Mouse (Mus musculus) midbrain, embryonic 14.5 days (tissue): Measurements from ENCODE around the gene Ube4b. TPM values are rescaled to one million over a fixed set of nuclear protein-coding genes. Genes with fewer than 3 reads are reported as not detected.
"Not testable (repeated sequence)": the region's sequence is repeated elsewhere in the genome, so short reads cannot be mapped to it uniquely, and the experiment has no call there.

Source experiments
- ATAC-seq: fragments of 200-750 bp; cut with Nextera tagmentation; 2 replicates; pipeline ENCODE4 v1.8.0; 2017; ENCODE audit warnings: moderate number of reproducible peaks, moderate library complexity; ENCODE audit not compliant: low FRiP score, low TSS enrichment
- DNase-seq: peaks from one replicate; pipeline ENCODE4 v3.0.0-alpha.2; 2015
- H3K27ac ChIP-seq: fragments of 300-500 bp; sonication (generic); replicated peaks from 2 replicates; pipeline ENCODE4 v1.5.1; 2014; ENCODE audit warnings: mild to moderate bottlenecking, low read depth, low read length, moderate library complexity
- H3K27me3 ChIP-seq: fragments of 300-500 bp; sonication (generic); 2 replicates; pipeline ENCODE4 v1.6.1; 2014; ENCODE audit warnings: low read length, control low read depth, mixed read lengths; ENCODE audit not compliant: control insufficient read depth, insufficient read depth
- H3K36me3 ChIP-seq: fragments of 300-500 bp; sonication (generic); 2 replicates; pipeline ENCODE4 v1.6.1; 2014; ENCODE audit warnings: low read length, control low read depth; ENCODE audit not compliant: control insufficient read depth, insufficient read depth
- H3K4me1 ChIP-seq: fragments of 300-500 bp; sonication (generic); 2 replicates; pipeline ENCODE4 v1.6.1; 2014; ENCODE audit warnings: mild to moderate bottlenecking, antibody characterized with exemption, low read length, control low read depth; ENCODE audit not compliant: control insufficient read depth, insufficient read depth
- H3K4me2 ChIP-seq: fragments of 300-500 bp; sonication (generic); 2 replicates; pipeline ENCODE4 v1.6.1; 2014; ENCODE audit warnings: mild to moderate bottlenecking, low read length, moderate library complexity
- H3K4me3 ChIP-seq: fragments of 300-500 bp; sonication (generic); replicated peaks from 2 replicates; pipeline ENCODE4 v1.5.1; 2014; ENCODE audit warnings: low read depth, low read length
- H3K9ac ChIP-seq: fragments of 300-500 bp; sonication (generic); replicated peaks from 2 replicates; pipeline ENCODE4 v1.6.1; 2014; ENCODE audit warnings: mild to moderate bottlenecking, low read length, moderate library complexity
- H3K9me3 ChIP-seq: fragments of 300-500 bp; sonication (generic); 2 replicates; pipeline ENCODE4 v1.6.1; 2016; ENCODE audit warnings: low read length, control low read depth, mixed read lengths; ENCODE audit not compliant: control insufficient read depth
- WGBS: fragments of 180-500 bp; shearing (Covaris S2); extraction: QIAGEN DNeasy Blood & Tissue Kit; methylation state at CpG from one replicate; pipeline ENCODE4 v1.1.7; 2014; 5-methylcytosine and 5-hydroxymethylcytosine counted together
- polyA plus RNA-seq: library from polyadenylated mRNA; unstranded; fragments of >200 nt; fragmentation: Nextera tagmentation; extraction: Ambion mirVana; gene quantifications from 2 replicates; pipeline ENCODE4 v1.2.1, GENCODE M21; 2014

Ube4b gene
- polyA plus RNA-seq, 1 experiment from 2014 or later, result 56.8 TPM

DNA sequence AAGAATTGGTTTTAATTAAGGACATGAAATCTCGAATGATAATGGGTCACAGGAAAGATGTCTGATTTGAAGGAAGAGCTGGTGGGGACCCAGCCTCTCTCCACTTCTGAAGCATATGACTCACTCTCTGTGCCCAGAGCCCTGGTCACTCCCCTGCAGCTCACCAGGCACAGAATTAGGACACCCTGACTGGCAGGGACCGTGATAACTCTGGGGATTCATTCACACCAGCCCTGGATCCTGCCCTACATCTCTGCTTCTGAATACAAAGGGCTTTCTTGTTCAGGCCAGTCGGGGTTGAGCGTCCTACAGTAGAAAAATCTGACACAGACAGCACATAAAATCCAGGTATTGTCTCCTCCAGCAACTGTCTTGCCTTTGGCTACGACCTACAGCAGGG is 32.0 kb upstream of the Ube4b start:
- no peak overlapping the region for H3K4me3 ChIP-seq
- H3K9me3 ChIP-seq, result no peaks in the 10 kb centered on the region
- DNase-seq, result no peak
- ATAC-seq, result no peak
- no peak overlapping the region for H3K4me2 ChIP-seq
- 71% methylated on average over 5 of the region's 5 CpGs for WGBS
- no peaks in the 10 kb centered on the region for H3K36me3 ChIP-seq
- no peaks in the 10 kb centered on the region for H3K27me3 ChIP-seq
- H3K9ac ChIP-seq, result no peak overlapping the region
- no peak overlapping the region for H3K27ac ChIP-seq
- H3K4me1 ChIP-seq, result no peaks in the 10 kb centered on the region

DNA sequence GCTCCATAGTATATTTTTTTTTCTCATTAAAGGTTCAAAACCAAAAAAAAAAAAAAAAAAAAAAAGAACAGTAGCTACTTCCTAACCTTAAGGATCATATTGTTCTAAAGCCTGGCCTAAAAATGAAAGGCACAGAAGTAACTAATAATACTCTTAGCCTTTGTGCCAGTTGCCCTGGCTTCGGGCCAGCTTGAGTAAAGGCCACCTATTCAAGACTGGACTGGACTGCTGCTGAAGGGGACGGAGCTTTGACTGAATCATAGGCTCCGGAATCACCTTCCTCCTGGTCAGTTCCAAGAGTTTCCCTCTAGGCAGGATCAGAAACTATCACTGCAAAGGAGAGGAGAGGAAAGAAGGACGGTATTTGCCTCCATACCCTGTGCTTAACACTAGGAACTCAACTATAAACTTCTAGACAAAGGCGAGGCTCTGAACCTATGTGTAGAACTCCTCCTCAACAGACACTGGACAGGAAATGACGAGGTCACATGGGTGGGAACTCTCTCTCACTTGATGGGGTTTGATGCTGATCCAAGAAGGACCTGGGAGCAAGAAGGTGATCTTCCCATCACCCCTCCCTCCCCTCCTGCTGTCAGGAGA is 31.4 kb upstream of the Ube4b start:
- DNase-seq (no peak), ATAC-seq (no peak)
- 83% methylated on average over 6 of the region's 6 CpGs for WGBS
- no peak overlapping the region for H3K4me2 ChIP-seq
- H3K9ac ChIP-seq, result no peak overlapping the region
- H3K4me1 ChIP-seq, result no peaks in the 10 kb centered on the region
- H3K9me3 ChIP-seq, result no peaks in the 10 kb centered on the region
- no peaks in the 10 kb centered on the region for H3K27me3 ChIP-seq
- no peak overlapping the region for H3K4me3 ChIP-seq
- no peaks in the 10 kb centered on the region for H3K36me3 ChIP-seq
- no peak overlapping the region for H3K27ac ChIP-seq

- H3K27ac ChIP-seq, ATAC-seq, H3K4me2 ChIP-seq, H3K4me1 ChIP-seq, DNase-seq, H3K9ac ChIP-seq, H3K27me3 ChIP-seq, H3K9me3 ChIP-seq, H3K4me3 ChIP-seq, H3K36me3 ChIP-seq: not testable (repeated sequence)
- 89% methylated on average over 26 of the region's 27 CpGs for WGBS
These were observed 30.6 kb upstream of the Ube4b start for GRCm38 (mm10) chr4:149457163-149457562.

DNA sequence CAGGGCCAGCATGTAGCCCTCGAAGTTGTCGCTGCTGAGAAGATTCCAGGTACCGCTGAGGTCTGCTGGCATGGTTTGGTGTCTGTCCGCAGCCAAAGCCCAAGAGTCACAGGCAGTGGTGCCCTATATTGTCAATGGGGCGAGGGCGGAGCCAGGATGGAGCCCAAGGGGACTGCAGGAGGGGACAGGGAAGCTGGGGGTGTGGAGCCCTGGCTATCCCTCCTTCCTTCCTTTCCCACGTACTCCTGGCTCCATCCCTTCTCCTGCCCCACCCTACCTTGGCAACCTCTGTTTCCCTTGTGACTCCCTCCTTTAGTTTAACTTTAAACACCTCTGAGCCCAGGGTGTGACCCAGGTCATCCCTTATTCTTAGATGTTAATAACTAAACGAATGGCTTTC is 28.3 kb upstream of the Ube4b start, which contains the start of gene Rbp7:
TSS of gene Rbp7 (minus strand) at position 100 of the 400 bp plus-strand sequence.
- H3K4me1 ChIP-seq, result no peaks in the 10 kb centered on the region
- no peaks in the 10 kb centered on the region for H3K36me3 ChIP-seq
- 64% methylated on average over 8 of the region's 8 CpGs for WGBS
- no peak within 1 kb of the TSS for H3K4me2 ChIP-seq
- H3K4me3 ChIP-seq, result no peak within 1 kb of the TSS
- no peak within 1 kb of the TSS for H3K27ac ChIP-seq
- no peaks in the 10 kb centered on the region for H3K27me3 ChIP-seq
- ATAC-seq, result no peak
- DNase-seq, result no peak
- H3K9ac ChIP-seq, result no peak within 1 kb of the TSS
- no peaks in the 10 kb centered on the region for H3K9me3 ChIP-seq

DNA sequence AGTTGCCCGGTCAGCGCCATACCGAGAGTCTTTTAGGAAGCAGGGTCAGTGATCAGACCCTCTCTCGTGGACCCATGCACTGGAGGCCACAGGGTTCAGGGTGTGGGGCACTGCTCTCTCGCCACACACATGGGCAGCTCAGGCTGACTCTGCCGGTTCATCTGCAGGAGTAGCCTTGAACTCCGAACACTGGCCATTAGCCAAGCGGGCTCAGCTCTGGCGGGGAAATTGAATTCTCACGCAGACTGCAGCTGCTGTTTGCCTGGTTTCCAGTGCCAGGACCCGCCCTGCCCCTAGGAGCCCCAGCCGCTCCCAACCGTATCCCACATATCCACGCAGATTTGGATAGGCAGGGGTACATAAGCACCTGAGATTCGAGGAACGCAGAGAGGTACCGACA is 27.7 kb upstream of the Ube4b start:
- Histone ChIP-seq H3K9ac (no peak overlapping the region), H3K27ac (no peak overlapping the region), H3K4me1 (no peaks in the 10 kb centered on the region), H3K27me3 (no peaks in the 10 kb centered on the region), H3K36me3 (no peaks in the 10 kb centered on the region), H3K4me3 (no peak overlapping the region), H3K9me3 (no peaks in the 10 kb centered on the region), H3K4me2 (no peak overlapping the region)
- WGBS, result 87% methylated on average over 17 of the region's 17 CpGs
- DNase-seq (no peak), ATAC-seq (no peak)

DNA sequence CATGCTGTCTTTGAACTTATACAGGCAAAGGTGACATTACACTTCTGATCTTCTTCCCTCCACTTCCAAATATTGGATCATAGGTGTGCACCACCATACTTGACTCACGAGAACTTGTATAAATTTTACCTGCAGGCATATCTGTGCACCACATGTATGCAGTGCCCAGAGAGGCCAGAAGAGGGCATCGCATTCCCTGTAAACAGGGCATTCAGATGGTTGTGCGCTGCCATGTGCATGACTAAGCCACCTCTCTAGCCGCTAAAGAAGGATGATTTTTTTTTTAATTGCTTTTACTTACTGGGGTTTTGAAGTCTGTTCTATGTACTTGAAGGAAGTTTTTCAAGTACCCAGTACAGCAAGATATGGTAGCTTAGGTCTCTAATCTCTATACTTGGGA is 27.1 kb upstream of the Ube4b start:
- no peaks in the 10 kb centered on the region for H3K9me3 ChIP-seq
- WGBS, result 89% methylated on average over 4 of the region's 4 CpGs
- H3K4me1 ChIP-seq, result no peaks in the 10 kb centered on the region
- no peak overlapping the region for H3K4me2 ChIP-seq
- DNase-seq (peak; percentile 23), ATAC-seq (no peak)
- H3K27ac ChIP-seq, result no peak overlapping the region
- H3K36me3 ChIP-seq, result no peaks in the 10 kb centered on the region
- no peaks in the 10 kb centered on the region for H3K27me3 ChIP-seq
- no peak overlapping the region for H3K4me3 ChIP-seq
- no peak overlapping the region for H3K9ac ChIP-seq

GRCm38 (mm10) chr4:149450636-149451035 is 24.1 kb upstream of the Ube4b start:
- Histone ChIP-seq H3K27ac (no peak overlapping the region), H3K9ac (no peak overlapping the region), H3K9me3 (no peaks in the 10 kb centered on the region), H3K4me2 (no peak overlapping the region), H3K4me1 (peaks cover 6% of the 10 kb centered on the region), H3K36me3 (no peaks in the 10 kb centered on the region), H3K4me3 (no peak overlapping the region), H3K27me3 (no peaks in the 10 kb centered on the region)
- no peak for DNase-seq
- no peak for ATAC-seq
- whole genome bisulfite sequencing, result 85% methylated on average over 3 of the region's 3 CpGs

DNA sequence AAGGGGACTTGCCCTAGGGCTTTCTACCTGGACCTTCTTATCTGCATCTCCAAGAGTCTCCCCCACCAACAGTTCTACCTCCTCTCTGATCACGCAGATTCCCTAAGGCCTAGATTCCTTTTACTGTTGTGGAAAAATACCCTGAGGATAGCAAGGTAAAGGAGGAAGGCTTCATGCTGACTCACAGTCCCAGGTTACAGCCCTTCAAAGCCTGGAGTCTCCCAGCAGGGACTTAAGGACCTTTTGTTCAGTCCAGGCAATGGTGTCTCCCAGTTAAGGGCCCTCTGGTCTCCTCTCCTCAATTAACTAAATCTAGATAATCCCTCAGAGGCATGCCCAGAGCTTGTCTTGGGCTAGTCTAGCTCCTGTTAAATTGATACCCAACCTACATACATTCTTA is 19.8 kb upstream of the Ube4b start:
- Histone ChIP-seq H3K36me3 (no peaks in the 10 kb centered on the region), H3K4me3 (no peak overlapping the region), H3K27me3 (no peaks in the 10 kb centered on the region), H3K4me2 (peak overlapping the region; percentile 61), H3K9ac (peak overlapping the region; percentile 54; the same call in 1 of the 2 replicates), H3K27ac (peak overlapping the region; percentile 94), H3K4me1 (peaks cover 12% of the 10 kb centered on the region), H3K9me3 (no peaks in the 10 kb centered on the region)
- ATAC-seq (no peak), DNase-seq (no peak)
- WGBS, result 24% methylated on average over 1 of the region's 1 CpGs

DNA sequence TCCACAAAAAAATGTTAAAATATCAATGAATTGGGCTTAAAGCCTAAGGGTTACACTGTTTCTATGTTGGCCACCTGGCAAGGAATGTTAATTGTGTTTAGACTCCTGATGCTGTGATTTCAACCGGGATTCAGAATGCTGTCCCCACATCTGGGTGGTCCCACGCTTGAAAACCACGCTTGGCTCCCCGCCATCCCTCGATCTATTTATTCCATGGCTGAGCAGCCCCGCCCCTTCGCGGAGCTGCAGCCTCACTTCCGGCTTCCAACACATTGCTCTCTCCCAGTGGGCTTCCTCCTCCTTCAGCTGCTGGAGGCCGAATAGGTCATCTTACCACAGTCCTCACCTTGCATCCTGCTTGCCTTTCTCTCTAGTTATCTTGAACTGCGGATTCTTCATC is 19.3 kb upstream of the Ube4b start:
- H3K4me1 ChIP-seq, result peaks cover 12% of the 10 kb centered on the region
- under 1% methylated on average over 11 of the region's 11 CpGs for WGBS
- no peaks in the 10 kb centered on the region for H3K27me3 ChIP-seq
- peak; percentile 53 for ATAC-seq
- peak overlapping the region; percentile 61 for H3K4me2 ChIP-seq
- no peaks in the 10 kb centered on the region for H3K9me3 ChIP-seq
- peak overlapping the region; percentile 54; the same call in 1 of the 2 replicates for H3K9ac ChIP-seq
- peak; percentile 89 for DNase-seq
- H3K27ac ChIP-seq, result peak overlapping the region; percentile 94
- no peaks in the 10 kb centered on the region for H3K36me3 ChIP-seq
- H3K4me3 ChIP-seq, result peak overlapping the region; percentile 30; the same call in 1 of the 2 replicates
